Mouse (Mus musculus) left cerebral cortex, adult 2 months (tissue): ENCODE measurements around the gene Cfap77. TPM values are rescaled to one million over a fixed set of nuclear protein-coding genes. Genes with fewer than 3 reads are reported as not detected.

Source experiments
- DNase-seq, 2 experiments: peaks; one replicate each; pipeline ENCODE4 v3.0.0; 2021 to 2022; ENCODE audit warnings: low spot score in 2 of 2, mixed read lengths in 1 of 2; ENCODE audit errors: extremely low spot score in 1 of 2
- H3K27ac ChIP-seq: fragments of 200-600 bp; 2 replicates; pipeline ENCODE4 v1.8.1; 2022
- H3K4me3 ChIP-seq: fragments of 200-600 bp; 2 replicates; pipeline ENCODE4 v1.8.1; 2022
- CTCF ChIP-seq: fragments of 200-600 bp; IDR thresholded peaks from 2 replicates; pipeline ENCODE4 v1.8.1; 2022; ENCODE audit warnings: antibody characterized with exemption, mild to moderate bottlenecking, moderate library complexity
- intact Hi-C: fragments of 180-260 bp; cut with DNase I; formaldehyde crosslinking; loops from one replicate; pipeline ENCODE4 v1.15.1; 2025
- total RNA-seq, 2 experiments: library from RNA; stranded (reverse); gene quantifications; 2 replicates each; pipeline ENCODE4 v1.2.3; 2021

Cfap77 gene
- total RNA-seq, 2 experiments from 2014 or later = 0.47 TPM; not detected in 1

DNA sequence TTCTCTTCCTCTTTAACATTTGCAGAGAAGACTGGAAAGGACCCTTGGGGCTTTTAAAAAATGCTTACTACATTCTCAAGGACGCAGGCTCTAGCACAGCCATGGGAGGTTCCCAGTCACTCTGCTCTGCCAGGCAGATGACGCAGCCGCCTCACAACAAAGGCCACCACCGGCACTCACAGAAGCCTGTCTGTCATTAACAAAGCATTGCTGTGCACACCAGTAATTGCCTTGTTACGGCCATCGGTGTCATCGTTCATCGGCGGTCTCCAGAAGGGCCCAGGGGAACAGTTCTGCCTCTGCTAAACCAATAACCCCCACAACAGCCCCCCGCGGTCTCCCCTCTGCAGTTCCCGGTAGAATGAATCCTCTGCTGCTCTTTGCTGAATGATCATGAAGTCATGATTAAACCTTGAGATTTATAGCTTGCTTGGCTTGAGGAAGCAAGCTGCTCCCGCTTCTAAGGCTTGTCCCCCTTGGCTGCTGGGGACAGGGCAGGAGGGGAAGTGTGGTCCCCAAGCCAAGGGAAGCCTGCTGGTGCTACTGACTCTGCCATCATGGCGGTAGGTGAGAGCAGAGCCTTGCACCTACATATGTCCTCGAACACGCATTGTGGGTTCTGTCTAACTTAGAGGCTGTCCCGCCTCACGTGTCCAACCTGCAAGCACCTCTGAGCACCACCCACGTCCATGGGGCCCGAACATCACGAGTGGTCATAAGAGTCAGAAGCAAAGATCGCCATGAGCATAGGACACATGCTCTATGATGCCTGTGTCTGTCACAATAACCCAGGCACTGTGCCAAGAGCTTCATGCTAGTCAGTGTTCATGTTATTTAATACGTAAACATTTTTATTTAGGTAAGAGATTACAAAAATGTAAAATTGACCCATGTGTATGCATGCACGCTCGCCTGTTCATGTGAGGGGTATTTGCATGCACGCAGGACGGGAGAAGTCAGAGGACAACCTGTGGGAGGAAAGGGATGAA, 38.0 kb downstream of the Cfap77 start:
- H3K27ac ChIP-seq = no peak overlapping the region
- intact Hi-C loops = no loop called here
- no peak for DNase-seq
- H3K4me3 ChIP-seq = no peak overlapping the region
- TF ChIP-seq CTCF = no peak

DNA sequence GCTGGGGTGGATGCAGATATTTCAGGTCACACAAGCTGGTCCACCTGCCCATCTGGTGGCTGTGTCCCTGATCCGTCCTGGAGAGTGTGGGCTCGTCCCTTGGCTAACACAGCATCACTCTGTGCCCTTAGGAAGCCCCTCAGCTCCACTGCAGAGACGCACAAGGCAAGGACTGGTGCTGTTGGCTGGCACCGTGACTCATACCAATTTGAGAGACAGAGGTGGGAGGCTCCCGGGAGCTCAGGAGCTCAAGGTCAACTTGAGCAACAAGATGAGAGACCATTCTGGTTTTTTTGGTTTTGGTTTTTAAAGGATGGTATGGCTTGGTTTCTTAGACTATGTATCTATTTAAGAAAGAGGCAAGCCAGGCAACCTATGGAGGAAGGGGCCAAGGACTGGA, 42.3 kb downstream of the Cfap77 start:
- no peak for TF ChIP-seq CTCF
- no peak for DNase-seq
- intact Hi-C loops = no loop called here

DNA sequence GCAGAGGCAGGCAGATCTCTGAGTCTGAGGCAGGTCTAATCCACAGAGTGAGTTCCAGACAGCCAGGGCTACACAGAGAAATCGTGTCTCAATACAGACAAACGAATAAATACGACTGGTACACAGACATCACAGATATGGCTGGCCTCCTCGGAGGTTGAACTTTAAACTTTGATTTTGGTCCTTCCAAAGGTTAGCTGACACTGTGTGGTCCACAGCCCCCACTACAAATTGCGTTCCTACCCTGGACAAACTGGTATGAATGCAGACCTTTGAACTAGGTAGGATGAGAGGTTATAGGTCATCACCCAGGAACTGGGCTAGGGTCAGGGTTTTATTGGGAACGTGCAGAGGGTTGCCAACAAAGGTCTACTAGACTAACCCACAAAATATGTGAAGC, 47.2 kb downstream of the Cfap77 start:
- intact Hi-C loops = no loop called here
- H3K27ac ChIP-seq = no peak overlapping the region
- no peak overlapping the region for H3K4me3 ChIP-seq
- TF ChIP-seq CTCF = no peak
- DNase-seq = no peak

More for the DNA sequence above, 42.3 kb downstream of the Cfap77 start:
- Histone ChIP-seq H3K27ac (no peak overlapping the region), H3K4me3 (no peak overlapping the region)

DNA sequence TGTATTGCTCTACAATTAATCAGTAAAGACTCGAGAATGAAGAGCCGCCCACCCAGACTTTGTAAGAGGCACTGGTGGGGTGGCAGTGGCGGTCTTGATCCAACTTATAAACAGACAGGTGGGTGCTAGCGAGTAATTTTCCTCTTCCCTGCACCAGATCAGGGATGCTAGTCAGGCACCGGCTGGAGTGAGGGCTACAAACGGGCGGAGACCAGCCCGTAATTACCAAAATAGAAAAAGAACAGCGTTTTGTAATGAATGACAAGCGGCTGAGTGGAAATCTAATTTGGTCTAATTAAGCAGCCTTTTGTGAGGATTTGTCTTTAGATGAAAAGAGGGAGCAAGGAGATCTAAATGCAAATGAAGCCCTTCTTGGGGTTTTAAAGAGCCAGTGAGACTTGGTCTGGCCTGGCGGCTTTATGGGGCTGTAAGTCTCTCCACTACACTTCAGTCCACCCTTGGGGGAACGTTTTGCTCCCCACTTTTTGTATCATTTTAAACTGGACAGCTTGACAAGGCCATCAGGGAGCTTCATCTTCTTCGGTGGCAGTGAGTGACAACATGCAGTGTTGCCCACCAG, 48.3 kb downstream of the Cfap77 start:
- Histone ChIP-seq H3K27ac (no peak overlapping the region), H3K4me3 (no peak overlapping the region)
- DNase-seq = no peak
- intact Hi-C loops = no loop called here
- no peak for TF ChIP-seq CTCF

DNA sequence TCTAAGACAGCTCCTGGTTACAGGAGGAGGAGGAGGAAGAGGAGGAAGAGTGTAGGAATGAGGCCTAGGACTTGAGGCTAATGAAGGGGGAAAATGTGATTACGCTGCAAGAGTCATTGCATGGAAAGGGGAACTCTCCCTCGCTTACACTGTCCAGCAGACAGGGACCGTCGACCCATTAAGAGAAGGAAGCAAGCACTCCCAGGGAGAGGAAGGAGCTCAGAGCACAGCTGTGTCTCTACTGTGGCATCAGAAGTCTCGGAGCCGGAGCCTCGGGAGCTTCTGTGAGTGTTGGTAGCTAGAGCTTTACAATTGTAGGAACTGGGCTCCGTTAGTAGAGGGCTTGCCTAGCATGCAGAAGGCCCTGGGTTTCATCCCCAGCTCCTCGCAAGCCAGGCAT, 50.8 kb downstream of the Cfap77 start:
- intact Hi-C loops = no loop called here
- Histone ChIP-seq H3K27ac (no peak overlapping the region), H3K4me3 (no peak overlapping the region)
- DNase-seq = no peak
- TF ChIP-seq CTCF = no peak

DNA sequence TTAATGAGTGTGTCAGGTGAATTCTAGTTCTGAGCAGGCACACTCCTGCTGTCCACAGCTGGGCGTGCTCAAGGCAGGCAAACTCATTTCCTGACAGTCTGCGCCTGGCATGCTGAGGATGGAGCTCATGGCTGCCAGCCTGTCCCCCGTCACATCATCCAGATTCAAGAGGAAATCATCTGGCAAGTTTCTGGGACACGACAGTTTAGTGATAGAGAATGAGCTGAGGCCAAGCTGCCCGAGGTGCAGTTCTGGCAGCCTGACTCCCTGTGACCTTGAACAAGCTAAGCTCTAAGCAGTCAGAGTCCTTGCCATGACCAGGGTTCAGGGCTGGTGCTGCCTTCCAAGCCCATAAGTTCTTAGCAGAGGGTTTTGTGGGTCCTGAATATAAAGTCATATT, 56.6 kb downstream of the Cfap77 start:
- H3K4me3 ChIP-seq = no peak overlapping the region
- DNase-seq = no peak
- intact Hi-C loops = no loop called here
- no peak overlapping the region for H3K27ac ChIP-seq
- no peak for TF ChIP-seq CTCF

DNA sequence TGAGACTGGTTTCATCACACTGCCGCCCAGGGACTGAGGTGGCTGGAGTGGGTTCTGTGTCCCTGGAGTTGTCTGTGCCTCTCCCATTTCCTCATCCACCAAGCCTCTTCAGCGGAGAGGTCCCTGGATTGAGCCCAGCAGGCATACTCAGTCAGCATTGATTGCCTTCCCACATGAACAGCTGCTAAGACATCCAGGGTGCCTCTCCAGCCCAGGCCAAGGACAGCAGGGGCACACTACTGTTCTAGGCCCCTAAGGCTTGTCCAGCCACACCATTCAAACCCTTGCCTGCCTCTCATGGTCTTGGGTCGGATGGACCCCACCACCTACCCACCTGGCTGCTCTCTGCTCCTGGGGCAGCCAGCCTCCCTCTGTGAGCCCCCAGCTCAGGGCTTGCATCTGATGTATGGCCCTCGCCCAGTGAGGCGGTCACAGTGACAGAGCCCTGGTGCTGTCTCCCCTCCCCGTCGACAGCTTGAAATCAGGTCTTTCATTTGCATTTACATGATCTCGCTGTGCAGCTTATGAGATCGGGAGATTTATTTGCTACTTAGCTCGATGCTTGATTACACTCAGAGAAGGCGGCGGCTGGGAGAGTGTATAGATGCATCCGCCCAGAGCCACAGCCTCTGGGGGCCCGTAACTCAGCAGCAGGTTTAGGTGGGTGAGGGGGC, 57.6 kb downstream of the Cfap77 start:
- DNase-seq = no peak
- no peak overlapping the region for H3K4me3 ChIP-seq
- no peak overlapping the region for H3K27ac ChIP-seq
- no peak for TF ChIP-seq CTCF
- intact Hi-C loops = no loop called here

DNA sequence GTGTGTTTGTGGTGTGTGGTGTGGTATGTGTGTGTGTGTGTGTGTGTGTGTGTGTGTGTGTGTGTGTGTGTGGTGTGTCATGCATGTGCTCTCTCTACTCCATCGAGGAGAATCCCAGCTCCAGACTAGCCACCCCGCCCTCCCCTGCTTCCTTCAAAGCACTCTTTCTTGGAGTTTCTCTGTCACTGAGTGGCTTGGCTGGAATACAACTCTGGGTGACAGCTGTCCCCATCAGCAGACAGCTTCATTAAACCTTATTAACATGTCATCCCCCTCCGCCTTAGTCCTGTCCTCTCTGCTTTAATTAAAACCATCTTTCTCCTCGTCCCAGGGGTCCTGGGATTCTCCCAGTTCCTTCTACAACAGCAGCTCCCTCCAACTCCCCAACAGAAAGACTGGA, 59.4 kb downstream of the Cfap77 start:
- no peak for DNase-seq
- intact Hi-C loops = no loop called here
- no peak overlapping the region for H3K27ac ChIP-seq
- H3K4me3 ChIP-seq = no peak overlapping the region
- TF ChIP-seq CTCF = no peak

DNA sequence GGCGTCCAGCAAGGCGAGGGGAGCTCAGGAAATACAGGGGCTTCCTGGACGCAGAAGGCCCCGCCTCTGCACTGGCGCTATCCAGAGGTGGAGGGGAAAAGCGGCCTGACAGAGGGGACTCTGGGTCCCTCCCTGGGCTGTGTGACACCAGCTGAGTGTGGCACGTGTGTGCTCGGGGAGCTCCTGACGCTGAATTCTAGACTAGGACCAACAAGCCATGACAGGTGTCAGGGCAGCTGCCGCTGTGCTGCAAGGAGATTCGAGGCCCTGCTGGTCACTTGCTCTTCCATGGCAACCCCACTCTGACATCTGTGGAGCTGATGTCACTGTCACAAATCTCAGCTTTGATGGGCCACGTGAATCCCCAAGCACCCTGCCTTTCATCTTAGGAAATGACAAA, 60.9 kb downstream of the Cfap77 start:
- intact Hi-C loops = no loop called here
- no peak for DNase-seq
- no peak for TF ChIP-seq CTCF
- no peak overlapping the region for H3K4me3 ChIP-seq
- no peak overlapping the region for H3K27ac ChIP-seq

DNA sequence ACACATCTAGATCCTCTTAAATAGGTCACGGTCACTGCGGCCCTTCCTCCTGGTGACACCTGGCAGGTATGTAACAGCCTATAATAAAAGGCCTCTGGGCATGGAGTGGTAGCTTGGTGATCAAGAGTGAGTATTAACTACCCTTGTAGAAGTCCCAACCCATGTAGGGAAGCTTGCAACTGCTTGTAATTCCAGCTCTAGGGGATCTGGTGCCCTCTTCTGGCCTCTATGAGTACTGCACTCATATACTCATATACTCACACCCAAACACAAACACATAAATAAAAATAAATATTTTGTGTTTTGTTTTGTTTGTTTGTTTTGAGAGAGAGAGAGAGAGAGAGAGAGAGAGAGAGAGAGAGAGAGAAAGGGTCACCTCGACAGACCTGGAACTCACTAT, 66.1 kb downstream of the Cfap77 start:
- no peak overlapping the region for H3K27ac ChIP-seq
- intact Hi-C loops = no loop called here
- no peak overlapping the region for H3K4me3 ChIP-seq
- no peak; the same call in 1 of the 2 replicates for TF ChIP-seq CTCF
- no peak for DNase-seq

DNA sequence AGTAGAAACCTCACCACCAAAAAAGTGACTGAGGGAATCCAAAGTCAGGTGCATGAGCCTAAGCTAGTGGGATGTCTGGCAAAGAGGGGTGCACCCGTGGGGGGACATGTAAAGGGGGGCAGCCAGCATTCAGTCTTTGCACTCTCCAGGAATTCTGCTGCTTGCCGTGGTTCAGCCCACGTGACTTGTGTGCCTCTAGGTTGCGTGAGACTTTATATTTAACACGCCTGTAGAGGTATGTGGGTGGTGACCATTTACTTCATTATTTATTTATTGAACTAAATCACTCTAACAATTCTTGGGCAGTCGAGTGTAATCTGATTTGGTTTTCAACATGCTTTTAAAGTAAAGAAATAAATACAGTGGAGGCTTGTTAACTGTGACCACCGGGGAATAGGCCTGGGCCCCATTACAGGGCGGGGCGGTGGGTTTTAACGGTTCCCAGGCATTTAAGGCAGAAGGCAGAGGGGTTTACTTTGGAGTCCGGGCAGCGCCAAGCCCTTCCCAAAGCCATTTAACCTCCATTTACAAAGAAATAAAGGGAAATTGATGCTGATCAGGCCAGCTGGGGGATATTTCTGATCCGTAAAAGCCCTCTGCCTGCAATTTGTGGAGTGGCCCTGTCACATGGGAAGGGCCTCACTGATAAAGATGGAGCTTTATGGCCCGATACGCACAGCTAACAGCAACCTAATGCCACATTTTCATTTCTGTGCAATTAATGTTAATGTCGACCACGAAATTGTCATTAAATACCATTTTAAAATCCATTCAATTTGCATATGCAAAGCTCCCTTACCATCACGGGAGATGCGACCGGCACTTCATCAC, 74.6 kb downstream of the Cfap77 start:
- no peak overlapping the region for H3K27ac ChIP-seq
- TF ChIP-seq CTCF = no peak
- DNase-seq = no peak
- no peak overlapping the region for H3K4me3 ChIP-seq
- intact Hi-C loops = no loop called here
